Mouse (Mus musculus) A20 (cell line): ENCODE measurements around the gene Hoxb5.

Experiments
- DNase-seq: peaks from one replicate; pipeline ENCODE4 v3.0.0-alpha.2; 2011; ENCODE audit warnings: low read depth, low spot score

Hoxb5 gene

DNA sequence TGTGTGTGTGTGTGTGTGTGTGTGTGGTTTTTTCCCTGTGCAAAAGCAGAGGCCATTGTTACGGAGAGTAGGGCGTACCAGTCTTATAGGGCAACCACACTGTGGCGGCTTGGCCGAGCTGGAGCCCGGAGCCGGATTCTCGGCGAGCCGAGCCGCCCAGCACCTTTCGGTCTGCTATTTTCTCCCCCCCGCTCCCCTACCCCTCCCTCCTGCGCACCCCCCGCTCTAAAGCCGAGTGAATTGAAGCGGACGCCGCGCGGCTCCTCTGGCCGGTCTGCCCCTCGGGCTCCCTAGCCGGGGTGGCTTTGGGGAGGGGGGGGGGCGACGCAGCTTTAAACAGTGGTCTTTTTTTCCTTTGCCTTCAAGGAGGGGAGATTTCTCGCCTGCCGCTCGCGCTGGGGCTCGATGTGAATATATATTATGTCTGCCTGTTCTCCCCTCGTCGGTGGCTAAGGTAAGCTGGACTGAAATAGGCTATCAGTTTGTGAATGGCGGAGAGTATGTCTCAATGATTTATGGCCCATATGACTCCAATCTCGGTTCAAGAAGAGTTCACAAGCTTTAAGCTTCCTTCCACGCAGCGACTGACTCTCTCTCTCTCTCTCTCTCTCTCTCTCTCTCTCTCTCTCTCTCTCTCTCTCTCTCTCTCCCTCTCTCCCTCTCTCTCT, 37.7 kb downstream of the Hoxb5 start:
- no peak for DNase-seq

- DNase-seq = no peak
Measured at GRCm38 (mm10) chr11:96341701-96342575, 38.8 kb downstream of the Hoxb5 start.

GRCm38 (mm10) chr11:96342576-96342930, 39.4 kb downstream of the Hoxb5 start:
- no peak for DNase-seq

GRCm38 (mm10) chr11:96343206-96343745, 40.1 kb downstream of the Hoxb5 start:
- no peak for DNase-seq

- DNase-seq = peak; percentile 91
Measured at GRCm38 (mm10) chr11:96344061-96344877, 41.1 kb downstream of the Hoxb5 start.

DNA sequence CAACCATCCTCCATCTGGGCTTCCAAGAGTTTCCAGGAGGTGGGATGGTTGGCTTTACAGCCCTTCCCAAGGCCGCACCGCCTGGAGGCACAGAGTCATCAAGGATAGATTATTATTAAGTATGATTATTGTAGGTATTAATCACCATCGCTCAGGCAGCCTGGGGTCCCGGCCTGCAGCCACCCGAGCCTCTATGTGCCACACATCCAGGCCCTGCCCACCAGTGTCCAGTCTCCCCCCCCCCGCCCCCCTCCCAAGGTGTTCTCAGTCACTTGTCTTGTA, 41.7 kb downstream of the Hoxb5 start:
- DNase-seq = no peak

DNA sequence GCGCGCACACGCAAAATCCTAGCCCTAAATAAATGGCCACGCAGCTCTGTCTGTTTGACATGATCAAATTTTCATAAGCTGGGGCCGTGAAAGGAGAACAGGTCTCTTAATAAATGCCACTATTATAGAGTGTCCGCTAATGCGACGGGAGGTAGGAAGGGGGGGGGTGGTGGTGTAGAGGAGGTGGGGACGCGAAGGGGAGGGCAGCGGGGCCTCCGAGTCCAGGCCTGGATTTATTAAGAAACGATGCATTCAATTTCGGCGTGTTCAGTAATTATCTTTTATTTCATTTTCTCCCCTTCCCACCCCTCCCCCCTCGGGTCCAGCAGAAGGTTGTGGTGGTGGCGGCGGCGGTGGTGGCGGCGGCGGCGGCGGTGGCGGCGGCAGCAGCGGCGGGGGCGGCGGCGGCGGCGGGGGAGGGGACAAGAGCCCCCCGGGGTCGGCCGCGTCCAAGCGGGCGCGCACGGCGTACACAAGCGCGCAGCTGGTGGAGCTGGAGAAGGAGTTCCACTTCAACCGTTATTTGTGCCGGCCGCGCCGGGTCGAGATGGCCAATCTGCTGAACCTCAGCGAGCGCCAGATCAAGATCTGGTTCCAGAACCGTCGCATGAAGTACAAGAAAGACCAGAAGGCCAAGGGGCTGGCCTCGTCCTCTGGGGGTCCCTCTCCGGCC, 42.2 kb downstream of the Hoxb5 start:
- DNase-seq = no peak

DNA sequence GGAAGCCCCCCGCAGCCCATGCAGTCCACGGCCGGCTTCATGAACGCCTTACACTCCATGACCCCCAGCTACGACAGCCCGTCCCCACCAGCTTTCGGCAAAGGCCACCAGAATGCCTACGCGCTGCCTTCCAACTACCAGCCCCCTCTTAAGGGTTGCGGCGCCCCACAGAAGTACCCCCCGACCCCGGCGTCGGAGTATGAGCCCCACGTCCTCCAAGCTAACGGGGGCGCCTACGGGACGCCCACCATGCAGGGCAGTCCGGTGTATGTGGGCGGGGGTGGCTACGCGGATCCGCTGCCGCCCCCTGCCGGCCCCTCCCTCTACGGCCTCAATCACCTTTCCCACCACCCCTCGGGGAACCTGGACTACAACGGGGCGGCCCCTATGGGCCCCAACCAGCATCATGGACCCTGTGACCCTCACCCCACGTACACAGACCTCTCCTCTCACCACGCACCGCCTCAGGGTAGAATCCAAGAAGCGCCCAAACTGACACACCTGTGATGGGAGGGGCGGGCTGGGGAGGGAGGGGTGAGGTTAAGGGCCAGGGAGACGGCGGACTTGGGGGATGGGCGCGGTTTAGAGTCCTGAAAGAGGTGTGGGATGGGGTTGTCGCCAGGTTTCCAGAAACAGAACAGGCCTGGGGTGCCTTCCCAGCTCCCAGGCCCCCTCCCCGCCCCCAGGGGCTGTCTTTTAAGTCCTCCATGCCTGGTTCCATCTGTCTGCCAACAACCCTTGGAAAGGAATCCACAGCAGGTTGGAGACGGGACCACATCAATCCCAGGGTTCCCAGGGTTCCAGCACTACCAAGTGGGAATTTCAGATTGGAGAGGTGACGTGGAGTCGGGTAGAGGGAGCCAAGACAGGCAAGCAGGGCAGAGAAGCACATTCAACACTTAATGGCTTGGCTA, 43.0 kb downstream of the Hoxb5 start:
- DNase-seq = no peak

DNA sequence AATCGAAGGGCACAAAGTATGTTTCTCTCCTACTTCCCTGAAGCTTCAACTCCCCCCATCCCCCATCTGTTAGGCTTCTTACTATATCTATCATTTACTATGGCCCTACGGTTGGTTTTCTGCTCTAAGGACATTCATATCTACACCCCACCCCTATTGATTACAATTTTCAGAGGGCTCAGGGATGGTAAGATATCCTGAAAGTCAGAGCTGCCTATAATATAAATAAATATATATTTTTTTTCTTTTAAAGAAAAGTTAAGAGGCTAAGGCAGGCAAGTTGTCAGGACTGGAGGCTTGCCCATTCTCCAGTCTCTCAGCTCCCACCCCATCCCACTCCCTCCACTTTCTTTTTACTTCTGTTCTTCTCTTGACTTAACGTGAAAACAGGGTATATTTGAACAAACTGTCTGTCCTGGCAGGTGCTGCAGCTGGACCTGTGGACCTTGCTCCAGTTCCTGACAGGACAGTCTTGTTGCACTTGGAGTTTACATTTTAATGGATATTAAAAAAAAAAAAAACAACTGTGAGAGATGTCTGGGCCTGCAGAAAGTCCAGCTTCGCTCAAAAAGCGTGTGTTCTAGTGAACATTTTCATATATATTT, 43.9 kb downstream of the Hoxb5 start:
- no peak for DNase-seq

- DNase-seq = no peak
Measured at GRCm38 (mm10) chr11:96347717-96348116, 44.6 kb downstream of the Hoxb5 start.

- DNase-seq = no peak
Measured at GRCm38 (mm10) chr11:96348141-96348928, 45.2 kb downstream of the Hoxb5 start.

- no peak for DNase-seq
Measured at GRCm38 (mm10) chr11:96348988-96349387, 45.9 kb downstream of the Hoxb5 start.

GRCm38 (mm10) chr11:96349491-96350340, 46.6 kb downstream of the Hoxb5 start:
- no peak for DNase-seq

- DNase-seq = no peak
Measured at GRCm38 (mm10) chr11:96350341-96350624, 47.1 kb downstream of the Hoxb5 start, which contains the start of gene Hoxb2. Hoxb2 (plus strand) TSS chr11:96350525.

GRCm38 (mm10) chr11:96350791-96351190, 47.7 kb downstream of the Hoxb5 start:
- DNase-seq = no peak

GRCm38 (mm10) chr11:96351312-96351711, 48.2 kb downstream of the Hoxb5 start:
- no peak for DNase-seq

- DNase-seq = no peak
Measured at GRCm38 (mm10) chr11:96351831-96352230, 48.7 kb downstream of the Hoxb5 start.

GRCm38 (mm10) chr11:96352691-96353521, 49.8 kb downstream of the Hoxb5 start:
- no peak for DNase-seq
